Comparison of ENCODE assay signal across 2 mouse cellular contexts in the genomic region with DNA sequence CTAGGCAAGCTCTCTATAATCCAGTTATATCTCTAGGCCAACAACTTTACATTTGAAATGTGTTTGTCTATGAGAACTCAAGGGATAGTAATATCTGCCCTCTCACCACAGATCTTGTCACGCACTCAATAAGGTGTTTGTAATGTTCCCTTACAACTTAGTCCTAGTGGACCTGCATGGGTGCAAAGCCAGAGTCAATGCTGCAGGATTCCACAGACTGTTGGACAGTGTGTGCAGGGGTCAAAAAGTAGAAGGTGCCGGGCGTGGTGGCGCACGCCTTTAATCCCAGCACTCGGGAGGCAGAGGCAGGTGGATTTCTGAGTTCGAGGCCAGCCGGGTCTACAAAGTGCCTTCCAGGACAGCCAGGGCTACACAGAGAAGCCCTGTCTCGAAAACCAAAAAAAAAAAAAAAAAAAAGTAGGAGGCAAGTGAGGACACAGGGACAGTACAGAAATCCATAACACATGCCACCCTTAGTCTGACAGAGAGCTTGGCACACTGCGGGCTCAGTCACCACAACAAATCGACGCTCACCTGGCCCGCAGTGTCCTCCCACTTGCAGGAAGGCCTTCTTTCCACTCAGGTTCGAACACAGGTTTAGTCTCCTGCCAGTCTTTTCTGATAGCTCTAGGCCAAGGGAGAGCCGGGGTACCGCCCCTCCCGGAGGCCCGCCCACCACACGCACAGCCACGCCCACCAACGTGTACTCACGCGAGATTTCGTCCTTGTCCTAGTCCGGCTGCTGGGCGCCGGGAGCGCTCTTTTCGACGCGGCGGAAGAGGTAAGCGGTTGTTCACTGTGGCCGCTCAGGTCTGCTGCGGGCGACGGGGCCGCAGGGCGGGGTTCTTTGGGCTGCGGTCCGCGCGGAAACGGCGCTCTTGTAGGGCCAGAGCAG.
TF ChIP-seq lines count a peak whose summit lies in the region.

A gene (plus strand): TSS at position 712 of the 895 bp plus-strand sequence.

TF ChIP-seq in C2C12, 6 proteins besides CTCF, POLR2A, EP300 and RAD21 (continued from another document):
- no peak for TF ChIP-seq MYOG (IDR thresholded peaks at IDR 0.05; ENCODE audit: control insufficient read depth, extremely low read depth, insufficient read length)

TF ChIP-seq in myocyte, 11 proteins besides CTCF, POLR2A, EP300 and RAD21 (continued from another document):
- peak; percentile 30 for TF ChIP-seq SRF (IDR thresholded peaks at IDR 0.05; ENCODE audit: control insufficient read depth, insufficient read length, low read depth)
